Mouse (Mus musculus): ENCODE results near the gene Olfr750. TPM values are rescaled to one million over a fixed set of nuclear protein-coding genes. Genes with fewer than 3 reads are reported as not detected.
A peak's percentile ranks its signal among the peaks of the same experiment; 100 is the strongest.
"Not testable (repeated sequence)": the region's sequence is repeated elsewhere in the genome, so short reads cannot be mapped to it uniquely, and the experiment has no call there.

The Olfr750 gene
- not detected in 2 replicates for polyA plus RNA-seq (2016; fragmentation: Nextera tagmentation; extraction: Ambion mirVana)

DNA sequence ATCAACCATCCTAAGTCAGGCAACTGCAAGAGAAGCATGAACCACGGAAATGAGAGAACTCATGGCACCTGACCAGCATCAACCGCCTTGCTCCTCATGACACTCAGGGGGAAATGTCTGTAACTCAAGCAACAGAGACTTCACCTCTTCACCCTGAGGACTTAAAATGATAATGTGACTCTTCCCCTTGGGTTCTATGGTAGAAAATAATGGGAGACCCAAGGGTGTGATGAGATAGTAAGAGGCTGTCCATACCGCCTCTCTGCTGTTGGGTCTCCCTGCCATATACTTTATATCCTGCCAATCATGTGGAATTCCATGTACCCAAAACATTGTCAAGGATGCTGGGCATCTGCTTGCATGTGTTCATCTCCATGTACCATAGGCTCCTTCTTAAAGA, at the start of gene Olfr750:
Olfr750 (minus strand) TSS at position 101 of the 400 bp plus-strand sequence.
- no peaks in the 10 kb centered on the region for H3K4me1 ChIP-seq
- no peaks in the 10 kb centered on the region for H3K9me3 ChIP-seq
- H3K27me3 ChIP-seq (replicated peaks; ENCODE audit: low read depth, poor library complexity, severe bottlenecking), result no peaks in the 10 kb centered on the region
- no peak within 1 kb of the TSS for H3K27ac ChIP-seq (replicated peaks)
- DNase-seq (ENCODE audit: low spot score), result no peak
- no peak within 1 kb of the TSS for H3K4me3 ChIP-seq
- no peaks in the 10 kb centered on the region for H3K36me3 ChIP-seq (replicated peaks)
- WGBS, result 90% methylated on average over 3 of the region's 3 CpGs

DNA sequence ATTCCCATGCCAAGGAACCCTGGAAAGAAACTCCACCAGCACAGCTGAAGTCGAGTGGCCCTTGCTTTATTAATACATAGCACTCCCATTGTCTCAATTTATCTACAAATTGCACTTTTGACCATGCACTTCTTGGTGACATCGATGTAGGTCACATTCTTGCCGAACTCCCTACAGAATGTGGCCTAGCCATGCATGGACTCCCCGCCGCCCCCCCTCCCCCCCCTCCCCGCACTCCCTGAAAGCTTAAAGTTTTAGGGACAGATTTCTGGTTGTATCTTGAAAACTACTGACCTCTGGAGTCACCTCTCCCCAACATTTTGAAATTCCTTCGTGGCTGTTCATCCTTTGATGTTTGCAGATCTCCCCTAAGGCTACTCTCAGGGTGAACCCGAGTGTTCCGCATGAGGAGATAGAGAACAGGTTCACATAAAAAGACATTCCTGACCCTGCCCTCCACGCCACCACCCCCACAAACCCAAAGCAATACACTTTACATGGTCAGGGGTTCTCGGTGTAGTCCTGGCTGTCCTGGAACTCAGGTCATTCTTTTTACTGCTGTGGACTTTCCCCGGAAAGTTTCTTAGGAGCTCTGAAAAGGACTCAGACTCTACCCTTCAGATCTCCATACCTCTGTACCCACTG, 39.8 kb upstream of the Olfr750 start, which contains the start of gene Eddm3b:
Eddm3b (plus strand) TSS at position 511 of the 645 bp plus-strand sequence.
- H3K4me1 ChIP-seq, result peaks cover 9% of the 10 kb centered on the region; the same call in 1 of the 2 replicates
- no peaks in the 10 kb centered on the region; the same call in 1 of the 2 replicates for H3K9me3 ChIP-seq
- no peak for DNase-seq (ENCODE audit: low spot score)
- no peaks in the 10 kb centered on the region for H3K27me3 ChIP-seq (replicated peaks; ENCODE audit: low read depth, poor library complexity, severe bottlenecking)
- H3K27ac ChIP-seq (replicated peaks), result no peak within 1 kb of the TSS
- 32% methylated on average over 12 of the region's 12 CpGs for WGBS
- no peaks in the 10 kb centered on the region for H3K36me3 ChIP-seq (replicated peaks)
- no peak within 1 kb of the TSS for H3K4me3 ChIP-seq

DNA sequence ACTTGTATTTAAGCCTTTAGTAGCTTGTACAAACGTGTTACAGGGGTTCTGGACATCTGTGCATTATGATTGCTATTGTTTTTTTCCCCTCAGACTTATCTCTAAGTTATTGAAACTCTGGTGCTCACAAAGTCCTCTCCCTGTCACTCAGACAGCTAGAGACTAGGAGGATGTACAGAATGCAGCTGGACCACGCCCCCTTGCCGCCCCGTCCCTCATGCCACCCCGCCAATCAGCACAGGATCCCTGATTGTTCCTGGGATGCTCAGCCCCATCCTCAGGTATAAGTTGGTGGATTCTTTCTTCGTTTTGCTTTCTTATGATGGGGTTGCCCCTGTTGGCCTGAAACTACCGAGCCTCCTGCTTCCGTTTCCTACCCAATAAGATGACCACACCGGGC, 39.2 kb upstream of the Olfr750 start:
- Histone ChIP-seq H3K27me3 (replicated peaks; ENCODE audit: low read depth, poor library complexity, severe bottlenecking) (no peaks in the 10 kb centered on the region), H3K4me1 (peaks cover 9% of the 10 kb centered on the region; the same call in 1 of the 2 replicates), H3K4me3 (no peak overlapping the region), H3K9me3 (no peaks in the 10 kb centered on the region; the same call in 1 of the 2 replicates), H3K36me3 (replicated peaks) (no peaks in the 10 kb centered on the region), H3K27ac (replicated peaks) (no peak overlapping the region)
- peak; percentile 25 for DNase-seq (ENCODE audit: low spot score)
- 29% methylated on average over 9 of the region's 9 CpGs for WGBS

DNA sequence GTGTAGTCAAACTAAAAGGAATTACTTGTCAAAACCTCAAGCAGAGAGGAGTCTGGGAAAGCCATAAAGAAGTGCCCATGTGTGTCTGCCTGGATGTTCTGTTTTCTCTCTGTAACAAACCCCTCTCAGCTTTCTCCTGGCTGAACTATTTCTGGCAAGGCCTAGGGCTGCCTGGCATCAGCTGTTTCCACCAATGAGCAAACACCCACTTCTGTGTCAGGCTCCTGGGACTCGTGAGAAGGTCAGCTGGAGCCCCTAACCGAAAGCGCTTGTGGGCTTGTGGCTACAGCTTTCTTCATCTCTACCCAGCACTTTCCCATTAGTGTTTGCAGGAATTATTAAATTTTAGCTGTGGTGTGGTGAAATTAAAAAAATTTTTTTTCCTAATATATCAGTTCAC, 37.7 kb upstream of the Olfr750 start:
- Histone ChIP-seq H3K27ac (replicated peaks) (no peak overlapping the region), H3K27me3 (replicated peaks; ENCODE audit: low read depth, poor library complexity, severe bottlenecking) (no peaks in the 10 kb centered on the region), H3K4me3 (no peak overlapping the region), H3K36me3 (replicated peaks) (no peaks in the 10 kb centered on the region), H3K4me1 (peaks cover 9% of the 10 kb centered on the region; the same call in 1 of the 2 replicates), H3K9me3 (no peaks in the 10 kb centered on the region; the same call in 1 of the 2 replicates)
- no peak for DNase-seq (ENCODE audit: low spot score)
- 64% methylated on average over 3 of the region's 3 CpGs for WGBS

DNA sequence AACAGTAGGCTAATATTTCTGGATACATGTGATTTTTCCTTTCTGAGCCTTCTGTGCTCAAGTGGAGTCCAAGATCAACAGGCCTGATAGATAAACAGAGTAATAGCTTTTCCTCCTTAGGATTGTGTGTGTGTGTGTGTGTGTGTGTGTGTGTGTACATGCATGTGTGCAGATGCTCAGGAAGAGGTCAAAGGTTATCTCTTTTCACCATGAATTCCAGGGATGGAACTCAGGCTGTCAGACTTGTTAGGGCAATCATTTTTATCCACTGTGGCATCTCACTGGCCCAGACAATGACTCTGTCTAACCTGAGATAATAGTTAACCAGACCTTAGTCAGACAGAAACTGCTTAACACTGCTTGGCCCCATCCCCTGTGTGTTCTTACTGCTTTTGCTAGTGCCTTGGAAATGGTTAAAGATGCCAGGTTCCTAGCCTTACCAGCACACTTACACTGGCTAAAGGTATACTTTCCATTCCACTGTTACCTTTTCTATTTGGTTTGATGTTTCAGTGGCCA, 32.3 kb upstream of the Olfr750 start:
- Histone ChIP-seq H3K27me3 (replicated peaks; ENCODE audit: low read depth, poor library complexity, severe bottlenecking) (no peaks in the 10 kb centered on the region), H3K27ac (replicated peaks) (no peak overlapping the region), H3K4me1 (no peaks in the 10 kb centered on the region), H3K9me3 (no peaks in the 10 kb centered on the region; the same call in 1 of the 2 replicates), H3K4me3 (no peak overlapping the region), H3K36me3 (replicated peaks) (no peaks in the 10 kb centered on the region)
- no peak for DNase-seq (ENCODE audit: low spot score)

DNA sequence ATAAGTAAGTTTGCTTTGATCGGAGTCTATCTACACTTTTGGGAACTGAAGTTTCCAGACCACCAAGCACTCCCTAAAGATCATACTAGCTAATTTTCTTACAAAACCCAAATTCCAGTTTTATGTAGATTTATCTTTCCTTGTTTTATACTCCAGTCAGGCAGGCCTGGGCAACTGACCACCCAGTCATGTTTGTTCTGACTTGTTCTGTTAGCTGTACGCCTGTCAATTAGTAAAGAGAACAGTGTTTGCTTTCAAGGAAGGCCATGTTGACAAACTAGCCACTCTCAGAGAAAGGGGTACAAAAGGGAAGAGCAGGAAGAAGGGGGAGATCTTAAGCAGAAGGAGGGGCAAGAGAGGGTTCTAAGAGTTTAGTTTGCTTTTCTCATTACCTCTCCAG, 30.1 kb upstream of the Olfr750 start:
- no peak for DNase-seq (ENCODE audit: low spot score)
- 90% methylated on average over 2 of the region's 2 CpGs for WGBS
- no peaks in the 10 kb centered on the region for H3K9me3 ChIP-seq
- H3K36me3 ChIP-seq (replicated peaks), result no peaks in the 10 kb centered on the region
- no peak overlapping the region for H3K27ac ChIP-seq (replicated peaks)
- H3K27me3 ChIP-seq (replicated peaks; ENCODE audit: low read depth, poor library complexity, severe bottlenecking), result no peaks in the 10 kb centered on the region
- H3K4me1 ChIP-seq, result no peaks in the 10 kb centered on the region
- H3K4me3 ChIP-seq, result no peak overlapping the region

DNA sequence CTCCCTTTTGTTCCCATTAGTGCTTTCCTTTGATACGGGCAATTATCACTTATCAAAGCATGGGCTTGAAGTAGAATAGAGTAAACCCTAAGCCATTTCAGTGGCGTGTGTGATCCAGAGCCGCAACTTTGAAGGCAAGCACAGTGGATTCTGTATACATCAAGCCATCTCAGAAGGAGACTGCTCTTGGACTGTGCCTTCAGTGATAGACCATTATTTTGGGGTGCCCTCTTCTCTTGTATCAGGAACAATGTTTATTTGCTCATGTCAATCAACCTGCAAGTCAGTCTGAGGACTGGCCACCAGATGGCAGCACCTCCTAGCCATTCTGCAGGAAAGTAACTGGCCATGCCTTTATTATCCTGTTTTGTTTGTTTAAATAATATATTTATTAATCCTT, 29.0 kb upstream of the Olfr750 start:
- H3K4me1 ChIP-seq, result no peaks in the 10 kb centered on the region
- no peak overlapping the region for H3K4me3 ChIP-seq
- H3K27me3 ChIP-seq (replicated peaks; ENCODE audit: low read depth, poor library complexity, severe bottlenecking), result no peaks in the 10 kb centered on the region
- no peaks in the 10 kb centered on the region for H3K9me3 ChIP-seq
- DNase-seq (ENCODE audit: low spot score), result peak; percentile 69
- WGBS, result 63% methylated on average over 3 of the region's 3 CpGs
- H3K27ac ChIP-seq (replicated peaks), result no peak overlapping the region
- H3K36me3 ChIP-seq (replicated peaks), result no peaks in the 10 kb centered on the region

DNA sequence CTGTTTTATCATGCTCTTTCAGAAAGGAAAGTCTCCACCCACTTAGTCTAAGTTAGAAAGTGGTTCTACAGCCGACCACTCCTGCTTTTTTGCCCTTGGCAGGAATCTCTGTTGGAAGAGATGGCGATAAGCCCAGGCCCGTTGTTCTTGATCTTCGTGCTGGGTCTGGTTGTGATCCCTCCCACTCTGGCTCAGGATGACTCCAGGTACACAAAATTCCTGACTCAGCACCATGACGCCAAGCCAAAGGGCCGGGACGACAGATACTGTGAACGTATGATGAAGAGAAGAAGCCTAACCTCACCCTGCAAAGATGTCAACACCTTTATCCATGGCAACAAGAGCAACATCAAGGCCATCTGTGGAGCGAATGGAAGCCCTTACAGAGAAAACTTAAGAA, 27.0 kb upstream of the Olfr750 start:
- H3K4me3 ChIP-seq, result no peak overlapping the region
- no peaks in the 10 kb centered on the region for H3K4me1 ChIP-seq
- H3K36me3 ChIP-seq (replicated peaks), result no peaks in the 10 kb centered on the region
- H3K27ac ChIP-seq (replicated peaks), result no peak overlapping the region
- H3K9me3 ChIP-seq, result no peaks in the 10 kb centered on the region
- DNase-seq (ENCODE audit: low spot score), result no peak
- H3K27me3 ChIP-seq (replicated peaks; ENCODE audit: low read depth, poor library complexity, severe bottlenecking), result no peaks in the 10 kb centered on the region
- 80% methylated on average over 9 of the region's 9 CpGs for WGBS

DNA sequence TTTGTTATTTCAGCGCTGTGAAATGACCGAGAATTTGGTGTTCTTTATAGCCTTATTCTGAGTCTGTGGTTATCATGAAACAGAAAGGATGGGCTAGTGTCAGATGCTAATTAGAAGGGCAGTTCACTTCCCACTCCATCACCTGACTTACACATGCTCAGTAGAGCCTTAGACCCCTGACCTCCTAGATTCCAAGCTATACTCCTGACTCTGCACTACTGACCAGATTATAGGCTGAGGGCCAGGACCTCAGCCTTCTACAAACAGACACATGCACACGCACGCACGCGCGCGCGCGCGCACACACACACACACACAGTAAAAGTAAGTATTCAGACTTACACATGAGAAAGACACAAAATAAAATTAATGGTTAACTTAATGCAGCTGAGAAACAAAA, 24.7 kb upstream of the Olfr750 start:
- Histone ChIP-seq H3K27me3 (replicated peaks; ENCODE audit: low read depth, poor library complexity, severe bottlenecking) (no peaks in the 10 kb centered on the region), H3K4me1 (no peaks in the 10 kb centered on the region), H3K4me3 (no peak overlapping the region), H3K9me3 (no peaks in the 10 kb centered on the region), H3K36me3 (replicated peaks) (no peaks in the 10 kb centered on the region), H3K27ac (replicated peaks) (no peak overlapping the region)
- DNase-seq (ENCODE audit: low spot score), result no peak
- 93% methylated on average over 11 of the region's 11 CpGs for WGBS

DNA sequence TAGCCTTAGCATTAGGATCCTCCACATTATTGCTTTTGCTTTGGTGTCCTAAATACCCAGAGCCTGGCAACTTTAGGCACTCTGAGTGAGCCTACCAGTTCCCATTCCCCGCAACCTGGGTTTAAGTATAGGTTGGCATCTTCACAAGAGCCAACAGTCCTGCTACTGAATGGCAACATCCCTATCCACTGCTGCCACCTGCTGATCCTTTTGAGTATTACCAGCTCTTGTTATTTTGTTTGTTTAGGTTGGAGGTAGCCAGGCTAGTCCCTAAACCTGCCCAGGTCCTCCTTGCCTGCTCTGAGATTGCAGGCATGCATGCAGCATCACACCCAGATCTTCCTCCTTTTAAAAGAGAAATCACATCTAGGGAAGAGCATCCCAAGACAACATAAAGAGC, 24.1 kb upstream of the Olfr750 start:
- H3K27me3 ChIP-seq (replicated peaks; ENCODE audit: low read depth, poor library complexity, severe bottlenecking); H3K27ac ChIP-seq (replicated peaks); H3K4me3 ChIP-seq; H3K4me1 ChIP-seq; H3K9me3 ChIP-seq; H3K36me3 ChIP-seq (replicated peaks): not testable (repeated sequence)
- 40% methylated on average over 1 of the region's 1 CpGs for WGBS
- DNase-seq (ENCODE audit: low spot score), result peak; percentile 41

DNA sequence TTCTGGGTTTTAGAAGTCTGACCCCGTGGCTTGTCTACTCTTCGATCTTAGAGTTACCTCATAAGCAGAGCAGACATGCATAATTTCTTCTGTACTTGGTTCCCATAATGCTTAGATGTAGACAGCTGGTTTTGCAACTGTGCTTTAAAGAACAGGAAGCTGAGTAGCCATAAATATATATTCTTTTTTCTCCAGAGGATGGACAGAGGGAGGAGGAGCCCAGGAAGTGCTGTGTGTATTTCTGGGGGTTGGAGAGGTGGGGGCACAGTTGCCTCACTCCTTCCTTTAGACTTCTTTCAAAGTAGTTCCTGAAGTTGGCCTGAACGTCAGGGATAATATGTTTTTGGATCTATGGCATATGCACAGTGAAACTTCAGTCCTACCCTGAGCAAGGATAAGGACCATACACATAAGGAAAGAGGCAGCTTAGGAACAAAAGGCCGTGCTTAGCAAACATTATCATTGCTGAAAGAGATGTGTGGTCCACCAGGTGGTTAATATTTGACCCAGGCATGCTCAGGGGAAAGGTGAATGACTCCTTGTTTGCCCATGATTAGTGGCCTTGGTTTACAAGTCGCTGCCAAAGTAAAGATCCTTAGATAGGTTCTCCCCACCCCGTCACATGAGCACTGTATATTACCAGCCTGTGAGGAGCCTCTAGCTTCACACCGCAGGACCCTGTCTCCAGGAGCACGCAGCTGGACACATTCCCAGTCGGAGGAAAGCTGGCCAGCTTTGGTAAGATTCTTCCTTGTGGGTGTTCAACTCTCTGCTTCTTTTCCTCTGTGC, 21.7 kb upstream of the Olfr750 start:
- H3K36me3 ChIP-seq (replicated peaks), result no peaks in the 10 kb centered on the region
- no peak overlapping the region for H3K4me3 ChIP-seq
- H3K27ac ChIP-seq (replicated peaks), result no peak overlapping the region
- no peaks in the 10 kb centered on the region for H3K9me3 ChIP-seq
- no peak for DNase-seq (ENCODE audit: low spot score)
- H3K27me3 ChIP-seq (replicated peaks; ENCODE audit: low read depth, poor library complexity, severe bottlenecking), result no peaks in the 10 kb centered on the region
- WGBS, result 69% methylated on average over 9 of the region's 9 CpGs
- H3K4me1 ChIP-seq, result peaks cover 7% of the 10 kb centered on the region; the same call in 1 of the 2 replicates

DNA sequence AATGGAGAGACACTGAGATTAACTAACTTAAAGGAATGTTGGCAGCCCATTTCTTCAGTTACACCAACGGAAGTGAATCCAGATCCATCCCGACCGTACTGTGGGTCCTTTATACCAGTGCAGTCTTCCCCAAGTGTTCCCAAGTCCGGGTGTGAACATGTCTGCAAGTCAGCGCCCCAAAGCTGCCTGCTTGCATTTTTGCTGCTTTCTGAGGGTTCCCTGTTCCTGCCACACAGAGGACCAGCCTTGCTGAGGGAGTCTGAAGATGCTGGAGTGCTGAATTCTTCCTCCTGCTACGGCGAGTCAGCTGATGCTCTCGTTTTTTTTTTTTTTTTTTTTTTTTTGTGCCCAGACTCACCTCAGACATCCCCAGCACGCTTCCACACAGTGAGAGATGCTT, 20.7 kb upstream of the Olfr750 start:
- H3K4me3 ChIP-seq, result no peak overlapping the region
- WGBS, result 69% methylated on average over 9 of the region's 9 CpGs
- DNase-seq (ENCODE audit: low spot score), result no peak
- H3K27me3 ChIP-seq (replicated peaks; ENCODE audit: low read depth, poor library complexity, severe bottlenecking), result no peaks in the 10 kb centered on the region
- H3K36me3 ChIP-seq (replicated peaks), result no peaks in the 10 kb centered on the region
- peaks cover 7% of the 10 kb centered on the region; the same call in 1 of the 2 replicates for H3K4me1 ChIP-seq
- no peaks in the 10 kb centered on the region for H3K9me3 ChIP-seq
- H3K27ac ChIP-seq (replicated peaks), result no peak overlapping the region
